Mouse (Mus musculus) left cerebral cortex, adult 9 months (tissue): ENCODE data around the gene Prkcd.
"Not testable (repeated sequence)": the region's sequence is repeated elsewhere in the genome, so short reads cannot be mapped to it uniquely, and the experiment has no call there.

Experiments
- DNase-seq, 2 experiments: peaks; one replicate each; pipeline ENCODE4 v3.0.0; 2022; ENCODE audit warnings: low spot score in 2 of 2

Gene Prkcd

DNA sequence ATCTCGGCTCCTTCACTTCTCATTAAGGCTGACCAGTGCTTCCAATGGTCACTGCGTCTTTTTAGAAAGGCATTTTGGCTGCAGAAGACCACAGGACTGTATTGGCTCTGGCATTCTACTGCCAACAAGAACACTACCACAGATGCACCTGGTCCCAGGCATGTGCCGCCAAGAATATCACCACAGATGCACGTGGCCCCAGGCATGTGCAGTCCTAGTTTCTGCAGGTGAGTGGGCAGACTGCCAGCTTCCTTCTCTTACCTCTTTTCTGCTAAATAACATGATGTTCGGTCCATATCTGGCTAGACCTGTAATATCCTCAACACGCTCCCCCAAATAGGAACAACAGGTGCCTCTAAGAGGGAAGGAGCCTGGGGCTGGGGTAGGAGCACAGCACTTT is 17.8 kb downstream of the Prkcd start:
- no peak for DNase-seq

DNA sequence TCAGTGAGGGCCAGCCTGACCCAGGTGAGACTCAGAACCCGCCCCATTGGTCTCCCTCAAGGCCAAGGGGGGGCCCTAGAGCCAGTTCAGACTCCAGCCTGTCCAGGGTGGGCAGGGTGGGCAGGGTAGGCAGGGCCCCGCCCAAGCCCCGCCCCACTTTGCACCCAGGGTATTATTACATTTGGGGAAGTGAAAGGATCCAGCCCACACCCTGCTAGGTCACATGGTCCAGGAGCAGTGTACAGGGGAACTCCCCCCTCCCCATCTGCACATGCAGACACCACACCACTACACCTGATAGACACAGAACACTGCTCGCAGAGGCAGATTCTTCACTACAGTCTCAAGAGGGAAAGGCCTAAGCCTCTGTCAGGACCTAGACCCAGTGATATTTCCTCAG is 18.3 kb downstream of the Prkcd start:
- DNase-seq: no peak

DNA sequence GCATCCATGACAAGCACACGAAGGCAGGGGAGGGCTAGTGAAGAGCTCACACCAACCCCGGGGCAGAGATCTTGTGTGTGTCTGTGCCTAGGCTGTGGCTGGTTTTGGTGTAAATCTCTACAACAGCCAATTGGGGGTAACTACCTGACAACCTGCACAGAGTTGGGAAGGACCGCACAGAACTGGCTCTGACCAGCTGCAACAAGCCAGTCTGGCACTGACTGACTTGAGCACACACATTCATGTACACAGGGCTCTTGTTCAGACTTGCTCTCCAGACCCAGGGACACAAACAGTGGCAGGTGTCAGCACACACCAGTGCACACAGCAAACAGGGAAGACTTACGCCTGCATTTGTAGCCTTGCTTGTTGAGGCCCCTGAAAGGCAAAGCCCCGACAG is 19.2 kb downstream of the Prkcd start:
- DNase-seq: no peak

DNA sequence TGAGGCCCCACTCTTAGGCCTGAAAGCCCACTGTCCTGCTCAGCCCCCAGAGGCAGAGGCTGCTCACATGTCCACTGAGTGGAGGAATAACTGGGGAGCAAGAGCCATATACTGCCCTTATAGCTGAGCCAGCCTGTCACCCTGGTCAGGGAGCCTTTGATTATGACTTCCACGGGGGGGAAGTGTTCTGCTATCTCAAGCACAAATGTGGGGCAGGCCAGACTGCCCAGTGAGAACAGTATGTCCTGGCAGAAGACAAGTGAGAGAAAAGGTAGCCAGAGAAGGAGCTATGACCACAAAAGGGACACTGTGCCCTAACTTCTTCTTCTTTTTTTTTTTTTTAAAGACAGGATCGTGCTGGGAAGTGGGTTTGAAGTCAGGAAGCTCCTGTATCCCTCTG is 28.9 kb downstream of the Prkcd start:
- no peak for DNase-seq

DNA sequence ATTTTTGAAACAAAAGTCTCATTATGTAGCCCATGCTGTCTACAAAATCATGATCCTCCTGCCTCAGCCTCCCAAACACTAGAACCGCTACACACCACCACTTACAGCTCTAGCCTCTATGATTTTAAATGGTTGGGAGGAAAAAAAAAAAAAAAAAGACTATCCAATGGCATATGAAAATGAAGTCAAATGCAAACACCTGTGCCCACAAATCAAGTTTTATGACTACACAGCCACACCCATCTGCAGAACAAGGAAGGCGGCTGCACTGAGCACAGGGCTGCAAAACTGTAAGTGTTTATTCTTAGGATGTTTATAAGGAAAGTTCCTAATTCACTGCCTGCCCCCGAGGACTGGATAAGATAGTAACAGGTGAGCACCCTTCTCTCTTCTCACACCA is 29.6 kb downstream of the Prkcd start:
- DNase-seq: no peak

DNA sequence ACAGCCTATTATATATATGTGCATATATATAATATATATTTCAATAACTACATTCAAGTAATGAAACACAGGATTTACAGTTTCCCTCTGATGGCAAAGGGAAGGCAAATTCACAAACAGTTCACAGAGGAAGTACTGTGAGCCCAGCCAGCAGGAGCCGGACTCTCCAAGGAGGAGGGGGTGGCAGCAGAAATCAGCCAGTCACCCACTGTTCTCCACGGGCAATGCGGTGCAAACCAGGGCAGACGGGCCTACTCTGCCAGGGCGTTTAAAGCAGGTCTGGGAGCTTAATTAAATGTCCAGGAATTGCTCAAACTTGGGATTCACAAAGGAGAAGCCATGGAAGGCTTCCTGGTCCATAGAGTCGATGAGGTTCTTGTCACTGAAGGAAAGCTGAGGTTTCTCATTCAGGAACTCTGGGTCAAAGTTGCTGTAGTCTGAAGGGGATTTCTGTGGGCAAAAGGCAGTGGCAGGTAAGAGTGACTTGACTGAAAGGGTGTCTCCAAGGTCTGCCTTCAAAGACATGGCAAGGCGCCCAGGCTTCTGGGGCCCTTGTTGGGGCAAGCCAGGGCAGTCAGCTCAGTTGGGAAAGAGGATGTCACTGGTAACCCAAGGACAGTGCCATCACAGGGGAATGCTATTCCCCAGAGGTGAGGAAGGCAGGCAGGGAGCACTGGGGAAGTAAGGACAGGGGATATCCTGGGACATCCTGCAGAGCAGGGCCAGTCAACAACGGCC is 30.3 kb downstream of the Prkcd start:
- no peak for DNase-seq

DNA sequence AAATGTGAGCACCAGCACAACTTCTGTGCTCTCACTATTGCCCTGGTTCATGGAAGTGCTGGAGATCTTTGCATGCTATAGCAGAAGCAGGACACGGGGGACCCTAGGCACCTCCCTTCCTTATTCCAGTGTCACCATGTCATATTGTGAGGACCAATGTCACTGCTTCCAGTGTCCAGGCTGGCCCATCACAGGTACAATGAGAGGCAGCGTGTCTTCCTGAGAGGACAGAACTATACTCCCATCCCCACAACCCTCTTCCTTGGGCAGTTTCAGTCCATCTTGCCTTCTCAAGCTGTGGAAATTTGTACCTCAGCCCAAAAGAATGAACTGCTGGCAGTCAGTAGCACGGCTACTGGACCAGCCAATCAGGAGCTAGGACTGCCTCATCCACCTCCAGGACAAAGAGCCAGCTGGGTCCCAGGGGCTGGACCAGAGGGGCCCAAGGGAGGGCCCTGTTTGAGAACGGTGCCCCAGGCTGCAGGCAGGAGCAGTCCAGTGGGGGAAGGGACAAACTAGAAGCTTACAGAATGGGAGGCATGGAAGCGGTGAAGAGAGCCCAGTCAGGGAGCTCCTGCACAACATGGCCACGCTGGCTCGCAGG is 31.8 kb downstream of the Prkcd start:
- DNase-seq: no peak

DNA sequence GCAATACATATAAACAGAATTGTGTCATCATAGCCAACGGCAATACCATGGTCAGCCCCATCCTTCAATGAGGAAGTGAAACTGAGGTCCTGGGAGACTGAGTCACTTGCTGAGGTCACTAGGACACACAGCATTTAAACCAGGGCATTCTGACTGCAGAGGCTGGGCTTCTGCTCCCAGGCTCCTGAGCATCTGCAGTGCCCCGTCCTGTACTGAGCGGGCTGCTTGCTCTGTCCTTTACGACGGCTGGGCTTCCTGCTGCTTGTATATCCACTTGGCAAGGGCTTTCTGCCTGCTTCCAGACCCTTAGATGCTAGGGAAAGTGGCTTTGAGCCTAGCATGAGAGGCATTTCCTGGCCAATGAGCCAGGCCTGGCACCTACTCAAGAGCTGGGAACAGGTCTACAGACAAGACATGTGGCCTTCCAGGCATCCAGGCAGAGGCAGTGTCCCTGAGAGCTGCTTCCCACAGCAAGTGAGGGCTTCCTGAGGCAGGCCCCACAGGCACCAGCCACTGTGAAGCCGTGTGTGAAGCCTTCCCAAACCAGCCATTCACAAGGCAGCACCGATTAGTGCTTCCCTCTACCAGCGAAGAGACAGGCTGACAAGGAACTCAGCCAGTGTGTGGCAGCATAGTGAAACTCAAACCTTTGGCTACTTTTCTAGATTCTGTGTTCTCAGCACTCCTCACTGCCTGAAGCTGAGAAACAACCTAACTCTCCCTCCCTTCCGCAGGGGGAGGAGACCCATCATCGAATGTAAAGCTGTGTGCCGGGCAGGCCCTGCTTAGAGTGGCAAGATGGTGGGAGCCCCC is 32.5 kb downstream of the Prkcd start:
- peak in 1 of 2 experiments; percentile 49 for DNase-seq

DNA sequence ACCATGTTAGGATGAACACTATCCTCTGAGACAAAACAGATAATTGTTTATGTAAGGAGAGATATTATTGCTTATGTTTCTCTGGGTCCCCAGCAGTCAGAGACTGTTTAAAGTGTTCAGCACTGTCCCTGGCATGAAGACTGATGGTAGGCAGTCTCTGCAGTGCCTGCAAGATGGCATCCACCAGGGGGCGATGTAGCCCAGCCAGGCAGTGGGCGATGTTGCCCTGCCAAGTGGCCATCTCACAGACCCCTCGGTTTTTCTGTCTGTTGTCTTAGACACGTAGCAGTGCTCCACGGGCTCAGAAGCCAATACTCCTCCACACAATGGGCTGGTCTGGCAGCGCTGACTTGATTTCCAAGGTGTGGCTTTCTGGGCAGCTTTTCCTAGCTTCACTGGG is 34.6 kb downstream of the Prkcd start:
- DNase-seq: peak in 1 of 2 experiments; percentile 62

DNA sequence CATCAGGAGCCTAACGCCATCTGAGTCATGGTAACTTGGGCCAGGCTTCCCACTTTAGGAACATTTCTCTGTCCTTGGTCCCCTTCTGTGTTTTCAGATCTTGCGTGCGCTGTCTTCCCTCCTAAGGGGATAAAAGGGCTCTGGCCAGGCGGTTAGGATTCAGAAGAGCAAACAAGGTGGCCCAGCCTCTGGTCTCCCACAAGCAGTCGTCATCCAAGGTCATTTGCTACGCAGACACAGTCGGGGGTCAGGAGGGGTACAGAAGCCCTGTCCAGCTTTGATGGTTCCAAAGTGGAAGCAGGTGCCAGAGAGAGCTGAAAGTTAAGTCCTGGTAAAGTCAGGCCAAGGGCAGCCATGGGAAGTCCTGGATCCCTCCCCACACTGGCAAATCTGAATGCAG is 35.1 kb downstream of the Prkcd start:
- DNase-seq: no peak

DNA sequence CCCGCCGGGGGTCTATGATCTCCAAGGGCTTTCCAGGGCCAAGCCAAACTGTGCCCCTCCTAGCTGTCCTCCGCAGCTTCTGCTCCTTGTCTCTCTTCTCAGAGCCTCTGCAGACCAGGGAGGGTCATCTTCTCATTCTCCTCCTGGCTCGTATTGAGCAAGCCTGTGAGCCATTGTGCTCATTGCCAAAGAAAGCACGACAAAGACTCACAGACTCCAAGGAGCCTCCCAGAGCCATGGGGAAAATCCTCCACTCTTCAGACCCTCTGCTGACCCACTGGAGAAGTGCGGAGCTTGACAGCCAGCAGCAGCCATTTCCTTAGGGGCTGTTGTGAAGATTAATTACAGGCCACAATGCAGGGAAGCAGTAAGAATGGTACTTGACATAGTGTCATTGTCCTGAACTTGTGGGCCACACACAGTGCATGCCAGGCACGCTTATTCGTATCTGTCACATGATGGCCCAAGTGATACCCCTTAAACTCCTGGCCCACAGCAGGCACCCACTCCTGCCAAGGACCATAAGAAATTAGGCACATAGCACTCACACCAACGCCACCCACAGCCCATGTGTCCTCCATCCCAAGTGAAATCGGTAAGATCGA is 35.9 kb downstream of the Prkcd start:
- no peak for DNase-seq

DNA sequence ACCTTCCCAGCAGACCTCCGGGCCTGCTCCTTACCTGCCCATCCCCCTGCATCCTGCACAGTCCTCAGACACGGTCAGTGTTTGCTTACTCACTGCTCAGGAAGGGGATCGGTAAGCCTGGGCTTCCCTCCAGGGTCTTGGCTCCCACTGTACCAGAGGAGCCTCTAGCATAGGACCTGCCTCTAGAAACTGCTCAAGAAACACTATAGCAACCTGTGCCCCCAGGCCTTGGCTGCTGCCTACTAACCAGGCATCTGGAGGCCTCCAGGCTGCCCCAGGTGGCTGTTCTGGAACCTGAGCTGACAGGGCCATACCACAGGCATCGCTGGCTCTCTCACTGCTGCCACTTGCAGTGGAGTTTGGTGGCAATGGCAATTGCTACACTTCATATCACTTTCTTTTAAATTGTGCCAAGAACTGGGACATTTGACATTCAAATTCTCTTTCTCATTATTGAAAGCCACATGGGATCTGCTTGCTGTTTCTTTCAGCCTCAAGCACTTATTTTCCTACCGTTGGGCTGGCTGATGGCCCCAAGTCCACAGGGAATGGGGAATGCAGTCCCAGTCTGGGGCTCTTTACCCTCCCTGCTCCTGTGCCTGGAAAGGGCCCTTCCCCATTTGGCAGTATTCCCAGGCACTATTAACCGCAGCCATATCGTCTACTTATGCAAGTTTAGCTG is 39.1 kb downstream of the Prkcd start:
- no peak for DNase-seq

DNA sequence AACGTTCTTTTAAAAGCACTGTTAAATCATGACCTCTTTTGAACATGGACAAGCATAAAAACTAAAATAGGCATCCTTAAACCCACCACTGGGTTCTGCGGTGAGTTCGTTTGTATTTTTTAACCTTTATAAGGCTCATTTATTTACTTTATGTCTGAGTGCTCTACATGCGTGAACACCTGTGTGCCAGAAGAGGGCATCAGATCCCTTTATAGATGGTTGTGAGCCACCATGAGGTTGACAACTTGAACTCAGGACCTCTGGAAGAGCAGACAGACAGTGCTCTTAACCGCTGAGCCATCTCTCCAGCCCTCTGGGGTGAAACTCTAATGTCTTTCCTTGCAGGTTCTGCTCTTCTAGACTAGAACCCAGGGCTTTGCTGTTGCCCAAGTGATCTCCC is 40.7 kb downstream of the Prkcd start:
- no peak for DNase-seq

DNA sequence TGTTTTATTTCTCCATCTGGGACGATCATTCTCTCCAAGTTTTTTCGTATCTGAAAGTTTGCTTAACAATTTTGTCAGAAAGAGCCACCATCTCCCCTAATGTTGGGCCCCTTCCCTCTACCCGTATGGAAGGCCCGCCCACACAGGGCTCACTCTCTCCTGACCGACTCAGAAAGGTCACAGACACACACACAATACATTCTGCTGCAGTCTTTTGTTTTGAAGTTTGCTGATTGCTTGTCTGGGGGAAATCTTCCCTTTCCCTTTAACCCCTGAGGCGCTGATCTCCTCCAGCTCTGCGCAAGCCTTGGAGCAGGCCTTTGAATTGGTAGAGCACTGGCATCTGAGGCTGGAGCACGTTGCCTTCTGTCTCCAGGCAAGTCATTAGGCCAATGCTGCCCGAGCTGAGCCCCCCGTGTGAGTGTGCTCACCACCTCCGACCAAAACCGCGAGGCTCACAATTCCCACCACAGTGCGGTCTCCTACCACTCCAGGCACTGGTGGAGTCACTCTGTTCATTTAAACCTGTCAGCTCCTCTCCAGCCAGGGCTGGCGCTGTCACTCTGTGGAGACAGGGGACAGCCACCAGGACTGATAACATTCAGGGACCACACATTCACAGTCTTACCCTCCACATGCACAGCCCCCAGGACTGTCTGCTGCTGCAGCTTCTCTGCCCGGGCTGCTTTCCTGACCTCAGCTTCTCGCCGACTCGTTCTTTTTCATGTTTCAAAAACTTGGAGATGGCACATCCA is 41.3 kb downstream of the Prkcd start:
- no peak for DNase-seq

DNA sequence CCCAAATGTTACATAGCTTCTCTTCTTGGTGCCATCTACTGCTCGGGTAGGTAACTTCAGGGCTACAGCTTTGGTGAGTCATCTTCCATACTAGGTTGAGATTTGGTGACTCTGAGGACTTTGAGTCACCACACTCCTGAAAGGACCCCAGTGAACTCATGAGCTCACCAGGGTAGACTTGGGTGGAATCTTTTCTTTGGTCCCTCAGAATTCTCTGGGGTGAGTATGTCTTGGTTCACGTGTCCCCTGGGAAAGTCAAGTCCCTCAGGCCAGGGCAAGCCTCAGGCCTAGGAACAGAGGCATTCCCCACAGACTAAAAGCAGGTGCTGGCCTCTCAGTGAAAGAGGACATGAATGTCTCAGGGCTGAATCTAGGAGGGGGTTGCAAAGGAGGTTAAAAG is 41.9 kb downstream of the Prkcd start:
- no peak for DNase-seq

DNA sequence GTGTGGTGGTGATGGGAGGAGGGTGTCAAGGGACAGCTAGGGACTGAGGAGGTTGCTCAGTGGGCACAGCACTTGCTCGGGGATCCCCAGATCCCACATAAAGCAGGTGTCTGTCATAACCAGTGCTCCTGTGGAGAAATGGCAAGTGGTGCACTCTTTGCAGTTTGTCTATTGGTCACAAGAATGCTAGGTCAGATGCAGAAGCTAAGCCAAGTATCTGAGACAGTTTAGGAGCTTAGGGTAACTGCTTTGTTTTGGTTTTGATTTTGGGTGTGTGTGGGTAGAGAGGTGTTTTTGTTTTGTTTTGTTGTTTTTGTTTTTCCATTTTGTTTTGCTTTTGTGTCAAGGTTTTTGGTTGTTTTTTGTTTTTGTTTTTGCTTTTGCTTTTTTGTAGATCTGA is 44.8 kb downstream of the Prkcd start:
- no peak for DNase-seq

DNA sequence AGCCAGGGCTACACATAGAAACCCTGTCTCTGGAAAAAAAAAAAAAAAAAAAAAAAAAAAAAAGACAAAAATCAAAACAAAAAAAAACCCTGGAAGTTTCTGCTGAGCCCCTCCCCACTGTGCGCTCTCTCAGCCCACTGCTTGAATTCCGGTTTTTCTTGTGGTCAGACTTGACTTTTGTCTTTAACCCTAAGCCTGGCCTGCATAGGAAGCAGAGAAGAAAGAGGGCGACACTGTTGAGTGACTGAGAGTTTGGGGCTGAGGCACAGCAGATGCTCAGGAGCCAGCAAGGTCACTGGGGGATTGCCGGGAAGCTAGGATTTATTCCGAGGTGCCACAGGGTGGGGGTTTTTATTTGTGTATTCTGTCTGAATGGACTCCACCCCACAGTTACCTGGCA is 46.1 kb downstream of the Prkcd start:
- no peak for DNase-seq

DNA sequence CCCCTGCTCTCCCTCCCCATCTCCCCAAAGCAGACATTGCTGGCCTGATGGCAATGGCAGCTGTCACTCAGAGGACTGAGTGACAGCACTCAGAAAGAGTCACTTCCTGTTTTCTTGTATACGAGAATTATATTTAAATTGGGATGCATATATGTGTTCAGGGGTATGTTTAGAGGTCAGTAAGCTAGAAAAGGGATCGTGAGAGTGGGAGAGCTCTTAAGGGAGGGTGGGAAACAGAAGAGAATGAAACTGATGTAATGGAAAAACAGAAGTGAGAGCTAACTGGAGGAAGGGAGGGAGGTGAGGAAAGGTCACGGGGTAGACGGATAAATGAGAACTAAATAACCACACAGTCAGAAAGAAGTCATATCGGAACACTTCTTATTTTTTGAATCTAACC is 46.8 kb downstream of the Prkcd start:
- no peak for DNase-seq

DNA sequence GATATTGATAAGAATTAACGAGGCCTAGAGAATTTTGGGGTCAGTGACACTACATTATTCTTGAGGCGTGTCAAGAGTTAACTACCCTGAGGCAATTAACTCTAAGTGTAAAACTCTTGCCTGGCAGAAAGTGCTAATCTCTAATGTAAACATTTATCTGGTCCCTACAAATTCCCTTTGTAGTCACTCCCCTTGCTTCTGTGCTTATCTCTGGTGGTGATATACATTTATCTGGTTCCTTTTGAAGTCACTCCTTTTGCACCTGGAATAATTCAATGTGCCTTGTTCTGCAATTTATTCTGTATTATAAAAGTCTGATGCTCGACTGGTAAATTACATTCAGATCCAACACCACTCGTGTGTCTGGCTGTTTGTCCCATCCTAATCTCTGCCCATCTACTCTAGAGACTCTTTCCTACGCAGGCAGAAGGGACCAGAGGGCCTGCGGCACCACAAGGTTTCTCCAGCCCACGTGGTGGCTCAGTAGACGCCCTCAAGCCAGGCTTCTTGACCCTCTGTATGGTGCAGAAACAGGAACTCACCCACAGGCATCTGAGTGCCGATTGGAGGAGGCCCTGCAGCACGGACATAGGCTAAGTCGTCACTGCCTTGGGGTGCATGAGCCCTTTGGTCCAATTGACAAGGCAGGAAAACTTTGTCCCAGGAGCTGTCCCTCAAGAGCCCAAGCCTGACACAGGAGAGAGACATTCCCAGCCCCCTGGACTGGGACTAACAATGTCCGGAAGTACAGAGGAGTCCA is 48.5 kb downstream of the Prkcd start:
- not testable (repeated sequence) for DNase-seq

DNA sequence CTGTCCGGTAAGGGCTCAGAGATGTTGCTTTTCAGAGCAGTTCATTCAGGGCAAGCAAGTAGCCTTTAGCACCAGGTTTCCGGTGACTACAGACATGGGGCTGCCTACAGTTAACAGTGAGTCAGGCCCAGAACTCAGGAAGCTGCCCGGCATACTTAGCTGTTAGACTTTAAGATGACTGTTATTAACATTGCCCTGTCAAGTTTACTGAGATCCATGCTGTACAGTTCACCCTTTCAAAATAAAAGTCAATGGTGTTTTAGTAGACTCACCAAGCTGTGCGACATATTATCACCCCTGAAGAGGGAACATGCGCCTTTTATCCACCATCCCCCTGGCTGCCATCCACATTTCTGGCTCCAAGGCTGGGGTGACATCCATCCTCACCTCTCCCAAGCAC is 49.8 kb downstream of the Prkcd start:
- DNase-seq: no peak

DNA sequence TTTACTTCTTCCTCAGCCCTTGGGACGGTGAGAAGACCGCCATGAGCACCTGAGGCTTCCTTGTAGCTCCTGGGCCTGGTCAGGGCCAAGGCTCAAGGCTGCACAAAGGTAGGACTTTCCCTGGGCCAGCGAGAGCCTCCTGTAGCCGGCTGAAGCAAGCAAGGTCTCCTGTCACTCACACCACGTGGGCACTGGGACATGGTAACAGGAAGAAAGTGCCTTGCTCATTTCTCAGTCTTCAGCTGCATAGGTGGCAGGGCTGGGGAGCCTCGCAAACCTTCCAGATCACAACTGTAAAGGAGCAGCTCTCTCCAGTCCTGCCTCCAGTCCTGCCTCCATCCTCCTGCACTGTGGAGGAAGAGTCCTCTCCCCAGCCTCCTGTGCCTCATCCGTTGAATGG is 50.2 kb downstream of the Prkcd start:
- DNase-seq: no peak
